Mouse (Mus musculus) ES-E14 (cell line): ENCODE results near the gene Psd4.

ENCODE experiments used
- HCFC1 ChIP-seq: IDR thresholded peaks from 2 replicates; pipeline ENCODE4 v1.6.1; 2012; ENCODE audit warnings: low read length, inconsistent platforms, borderline replicate concordance; ENCODE audit not compliant: insufficient read depth
- ZC3H11A ChIP-seq: IDR thresholded peaks from 2 replicates; pipeline ENCODE4 v1.6.1; 2012; ENCODE audit warnings: low read depth, mild to moderate bottlenecking, inconsistent platforms, low read length, borderline replicate concordance
- ZNF384 ChIP-seq: IDR thresholded peaks from 2 replicates; pipeline ENCODE4 v1.6.1; 2012; ENCODE audit warnings: low read depth, low read length, inconsistent platforms

DNA sequence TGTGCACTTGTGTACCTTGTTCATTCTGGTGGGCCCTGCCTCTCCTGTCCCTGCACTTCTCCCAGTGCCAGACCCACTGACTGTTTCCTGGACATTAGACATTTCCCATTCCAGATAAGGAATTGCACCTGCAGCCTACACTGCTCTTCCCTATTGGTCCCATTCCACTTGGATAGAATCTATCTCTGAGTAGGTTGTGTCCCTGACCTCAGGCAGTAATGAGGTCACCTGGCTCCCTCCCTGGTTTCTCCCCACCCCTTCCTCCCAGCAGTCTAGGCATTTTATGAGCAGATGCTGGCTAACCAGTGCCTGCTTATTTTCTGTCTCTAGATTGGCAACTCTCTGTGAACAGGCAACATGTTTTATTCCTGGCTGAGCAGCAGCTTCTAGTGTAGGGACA is 17.0 kb downstream of the Psd4 start:
- TF ChIP-seq ZNF384 (no peak), HCFC1 (no peak), ZC3H11A (no peak)
